Mouse (Mus musculus): ENCODE results near the gene Jph3. TPM values are rescaled to one million over a fixed set of nuclear protein-coding genes. Genes with fewer than 3 reads are reported as not detected.

Gene Jph3
- polyA plus RNA-seq, 1 experiment from 2014 or later = 0.31 TPM

GRCm38 (mm10) chr8:121788786-121789185, 59.4 kb downstream of the Jph3 start:
- Histone ChIP-seq H3K36me3 (no peaks in the 10 kb centered on the region), H3K9me3 (replicated peaks) (no peaks in the 10 kb centered on the region), H3K27ac (ENCODE audit: poor library complexity, severe bottlenecking) (no peak overlapping the region), H3K27me3 (replicated peaks) (no peaks in the 10 kb centered on the region), H3K9ac (no peak overlapping the region), H3K4me2 (no peak overlapping the region), H3K4me3 (no peak overlapping the region), H3K4me1 (replicated peaks) (peaks cover 50% of the 10 kb centered on the region)
- ATAC-seq (ENCODE audit: insufficient number of reproducible peaks, low FRiP score) = no peak
- 67% methylated on average over 8 of the region's 8 CpGs for WGBS

DNA sequence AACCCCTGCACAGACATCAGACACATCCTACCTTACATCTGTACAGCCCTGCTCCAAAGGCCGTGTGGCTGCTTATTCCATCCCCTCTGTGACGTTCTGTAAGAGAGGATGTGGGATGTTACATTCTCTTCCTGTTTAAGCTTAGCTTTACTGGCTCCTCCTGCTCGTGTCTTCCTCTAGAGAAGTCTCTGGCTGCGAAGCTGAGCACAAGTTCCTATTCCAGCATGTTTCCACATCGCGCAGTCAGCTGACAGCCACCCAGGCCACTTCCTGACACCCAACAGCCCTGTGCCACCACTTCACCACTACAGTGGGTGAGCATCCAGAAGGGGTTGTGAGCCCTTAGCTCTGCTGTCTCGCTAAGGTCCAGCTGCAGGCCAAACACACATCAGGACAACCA, 62.7 kb downstream of the Jph3 start:
- no peak for ATAC-seq (ENCODE audit: insufficient number of reproducible peaks, low FRiP score)
- H3K9me3 ChIP-seq (replicated peaks) = no peaks in the 10 kb centered on the region
- H3K36me3 ChIP-seq = peaks cover 27% of the 10 kb centered on the region
- no peaks in the 10 kb centered on the region for H3K27me3 ChIP-seq (replicated peaks)
- no peak overlapping the region for H3K9ac ChIP-seq
- H3K27ac ChIP-seq (ENCODE audit: poor library complexity, severe bottlenecking) = no peak overlapping the region; the same call in 1 of the 2 replicates
- 61% methylated on average over 7 of the region's 7 CpGs for WGBS
- no peak overlapping the region for H3K4me2 ChIP-seq
- peaks cover 27% of the 10 kb centered on the region for H3K4me1 ChIP-seq (replicated peaks)
- H3K4me3 ChIP-seq = no peak overlapping the region

- H3K4me2 ChIP-seq = no peak overlapping the region
- no peaks in the 10 kb centered on the region for H3K27me3 ChIP-seq (replicated peaks)
- H3K4me3 ChIP-seq = no peak overlapping the region
- no peak overlapping the region; the same call in 1 of the 2 replicates for H3K27ac ChIP-seq (ENCODE audit: poor library complexity, severe bottlenecking)
- H3K9me3 ChIP-seq (replicated peaks) = no peaks in the 10 kb centered on the region
- H3K36me3 ChIP-seq = peaks cover 32% of the 10 kb centered on the region
- ATAC-seq (ENCODE audit: insufficient number of reproducible peaks, low FRiP score) = no peak
- no peak overlapping the region for H3K9ac ChIP-seq
- peaks cover 27% of the 10 kb centered on the region for H3K4me1 ChIP-seq (replicated peaks)
- WGBS = 59% methylated on average over 4 of the region's 4 CpGs
Observed at GRCm38 (mm10) chr8:121792627-121793026, 63.2 kb downstream of the Jph3 start.

DNA sequence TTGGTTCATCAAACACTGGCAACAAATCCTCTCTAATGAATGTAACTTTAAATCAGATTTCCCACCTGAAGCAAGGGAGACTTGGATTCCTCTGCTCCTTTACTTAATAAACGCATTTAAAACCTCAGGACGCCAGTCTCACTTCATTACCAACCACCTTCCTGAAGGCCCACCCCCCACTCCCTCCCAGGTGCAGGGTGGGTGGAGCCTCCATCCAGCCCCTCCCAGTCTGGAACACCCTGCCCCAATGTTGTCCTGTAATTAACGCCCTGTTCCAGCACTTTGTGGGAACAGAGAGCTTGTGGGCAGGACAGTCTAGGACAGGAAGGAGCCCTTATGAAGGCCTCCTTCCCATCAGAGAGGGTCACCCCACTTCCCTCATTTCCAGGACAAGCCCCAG, 64.7 kb downstream of the Jph3 start:
- Histone ChIP-seq H3K4me1 (replicated peaks) (peaks cover 42% of the 10 kb centered on the region), H3K9ac (no peak overlapping the region), H3K27ac (ENCODE audit: poor library complexity, severe bottlenecking) (no peak overlapping the region), H3K9me3 (replicated peaks) (no peaks in the 10 kb centered on the region), H3K4me2 (no peak overlapping the region), H3K36me3 (peaks cover 40% of the 10 kb centered on the region), H3K27me3 (replicated peaks) (no peaks in the 10 kb centered on the region), H3K4me3 (no peak overlapping the region)
- WGBS = 50% methylated on average over 3 of the region's 3 CpGs
- ATAC-seq (ENCODE audit: insufficient number of reproducible peaks, low FRiP score) = no peak

DNA sequence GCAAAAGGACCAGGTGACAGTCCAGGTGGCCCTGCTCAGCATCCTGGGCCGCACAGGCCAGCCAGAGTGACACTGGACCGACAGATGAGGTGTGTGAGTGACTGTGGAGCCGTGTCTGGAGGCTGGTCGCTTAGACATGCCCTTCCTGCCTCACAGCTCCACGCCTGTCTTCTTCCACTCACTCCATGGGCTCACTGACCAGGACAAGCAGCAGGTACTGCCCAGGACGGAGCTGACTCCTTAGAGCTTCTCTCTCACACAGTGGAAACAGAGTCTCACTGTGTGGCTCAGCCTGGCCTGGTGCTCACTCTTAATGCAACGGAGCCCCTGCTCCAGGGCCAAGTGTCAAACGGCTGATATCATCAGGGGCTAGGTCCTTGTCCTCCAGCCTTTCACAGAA, 66.0 kb downstream of the Jph3 start:
- no peak overlapping the region for H3K4me2 ChIP-seq
- H3K27ac ChIP-seq (ENCODE audit: poor library complexity, severe bottlenecking) = no peak overlapping the region
- H3K4me1 ChIP-seq (replicated peaks) = peaks cover 54% of the 10 kb centered on the region
- H3K27me3 ChIP-seq (replicated peaks) = no peaks in the 10 kb centered on the region
- ATAC-seq (ENCODE audit: insufficient number of reproducible peaks, low FRiP score) = no peak
- WGBS = 88% methylated on average over 8 of the region's 8 CpGs
- no peak overlapping the region for H3K4me3 ChIP-seq
- no peak overlapping the region for H3K9ac ChIP-seq
- H3K36me3 ChIP-seq = peaks cover 49% of the 10 kb centered on the region
- H3K9me3 ChIP-seq (replicated peaks) = no peaks in the 10 kb centered on the region

- no peaks in the 10 kb centered on the region for H3K27me3 ChIP-seq (replicated peaks)
- peaks cover 57% of the 10 kb centered on the region for H3K36me3 ChIP-seq
- no peak for ATAC-seq (ENCODE audit: insufficient number of reproducible peaks, low FRiP score)
- no peak overlapping the region for H3K4me3 ChIP-seq
- H3K4me1 ChIP-seq (replicated peaks) = peaks cover 63% of the 10 kb centered on the region
- H3K27ac ChIP-seq (ENCODE audit: poor library complexity, severe bottlenecking) = no peak overlapping the region
- WGBS = 87% methylated on average over 11 of the region's 11 CpGs
- no peak overlapping the region for H3K4me2 ChIP-seq
- no peak overlapping the region for H3K9ac ChIP-seq
- no peaks in the 10 kb centered on the region for H3K9me3 ChIP-seq (replicated peaks)
Observed at GRCm38 (mm10) chr8:121796406-121796805, 67.0 kb downstream of the Jph3 start.

DNA sequence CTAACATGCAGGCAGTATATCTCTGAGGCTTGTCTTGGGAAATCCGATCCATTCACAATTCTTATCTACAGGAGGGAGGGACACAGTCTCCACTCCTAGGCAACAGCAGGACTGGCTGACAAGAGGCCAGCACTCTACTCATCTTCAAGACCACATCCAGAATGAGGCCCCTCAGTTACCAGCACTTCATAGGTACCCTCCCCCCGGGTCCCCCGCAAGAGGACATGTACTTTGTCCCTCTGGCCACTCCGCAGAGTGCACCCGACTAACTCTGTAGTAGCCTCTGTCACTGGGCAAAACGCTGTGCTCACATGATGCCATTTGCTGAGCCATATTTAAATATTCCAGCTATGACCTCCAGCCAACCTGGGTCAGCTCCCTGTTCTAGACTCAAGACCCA, 69.0 kb downstream of the Jph3 start:
- no peak overlapping the region for H3K4me3 ChIP-seq
- peaks cover 67% of the 10 kb centered on the region for H3K36me3 ChIP-seq
- WGBS = 39% methylated on average over 6 of the region's 6 CpGs
- peak; percentile 24; the same call in 1 of the 2 replicates for ATAC-seq (ENCODE audit: insufficient number of reproducible peaks, low FRiP score)
- peaks cover 49% of the 10 kb centered on the region for H3K4me1 ChIP-seq (replicated peaks)
- H3K9me3 ChIP-seq (replicated peaks) = no peaks in the 10 kb centered on the region
- H3K9ac ChIP-seq = no peak overlapping the region
- H3K27me3 ChIP-seq (replicated peaks) = no peaks in the 10 kb centered on the region
- H3K27ac ChIP-seq (ENCODE audit: poor library complexity, severe bottlenecking) = peak overlapping the region; percentile 57
- H3K4me2 ChIP-seq = no peak overlapping the region; the same call in 1 of the 2 replicates

DNA sequence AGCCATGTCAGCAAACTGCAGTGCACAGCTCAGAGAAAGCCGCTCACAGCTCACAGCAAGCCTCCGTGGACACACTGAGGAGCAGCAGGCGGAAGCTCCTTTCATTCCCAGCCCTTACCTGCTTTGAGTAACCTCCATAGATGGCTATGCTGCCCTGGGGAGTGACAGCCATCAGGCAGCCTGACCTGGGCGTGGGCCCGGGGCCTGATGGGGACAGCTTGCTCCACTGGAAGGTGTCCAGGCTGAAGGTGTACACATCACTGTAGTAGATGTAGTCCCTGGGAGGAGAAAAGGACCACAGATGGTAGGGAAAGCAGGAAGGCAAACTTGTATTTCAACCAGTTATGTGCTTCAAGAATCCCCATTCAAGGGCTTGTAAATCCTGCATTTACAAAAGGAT, 75.4 kb downstream of the Jph3 start:
- H3K4me1 ChIP-seq (replicated peaks) = peaks cover 36% of the 10 kb centered on the region
- 95% methylated on average over 5 of the region's 5 CpGs for WGBS
- H3K9ac ChIP-seq = no peak overlapping the region
- H3K9me3 ChIP-seq (replicated peaks) = no peaks in the 10 kb centered on the region
- no peak overlapping the region for H3K4me2 ChIP-seq
- H3K27ac ChIP-seq (ENCODE audit: poor library complexity, severe bottlenecking) = no peak overlapping the region
- H3K4me3 ChIP-seq = no peak overlapping the region
- peaks cover 58% of the 10 kb centered on the region for H3K36me3 ChIP-seq
- no peaks in the 10 kb centered on the region for H3K27me3 ChIP-seq (replicated peaks)
- ATAC-seq (ENCODE audit: insufficient number of reproducible peaks, low FRiP score) = no peak

- Histone ChIP-seq H3K4me1 (replicated peaks) (peaks cover 24% of the 10 kb centered on the region), H3K9ac (no peak overlapping the region), H3K36me3 (peaks cover 53% of the 10 kb centered on the region), H3K4me3 (no peak overlapping the region), H3K27me3 (replicated peaks) (no peaks in the 10 kb centered on the region), H3K4me2 (no peak overlapping the region), H3K9me3 (replicated peaks) (no peaks in the 10 kb centered on the region), H3K27ac (ENCODE audit: poor library complexity, severe bottlenecking) (no peak overlapping the region)
- ATAC-seq (ENCODE audit: insufficient number of reproducible peaks, low FRiP score) = no peak
- 87% methylated on average over 13 of the region's 13 CpGs for WGBS
Observed at GRCm38 (mm10) chr8:121806126-121806525, 76.7 kb downstream of the Jph3 start.

DNA sequence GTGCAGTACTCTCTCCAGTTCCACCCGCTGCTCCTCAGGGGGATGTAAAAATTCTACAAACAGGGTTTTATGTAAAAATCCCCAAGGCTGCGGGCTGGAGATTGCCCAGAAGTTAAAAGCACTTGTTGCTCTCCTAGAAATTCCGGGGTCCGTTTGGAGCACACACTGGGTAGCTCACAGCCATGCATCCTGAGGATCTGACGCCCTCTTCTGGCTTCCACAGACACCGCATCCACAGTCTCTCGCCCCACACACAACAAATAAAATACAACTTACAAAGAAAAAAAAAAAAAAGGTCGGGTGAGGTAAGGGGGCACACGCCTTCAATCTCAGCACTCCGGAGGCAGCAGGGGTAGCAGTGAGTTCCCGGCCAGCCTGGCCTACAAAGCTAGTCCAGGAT, 78.6 kb downstream of the Jph3 start:
- Histone ChIP-seq H3K36me3 (peaks cover 59% of the 10 kb centered on the region), H3K9me3 (replicated peaks) (no peaks in the 10 kb centered on the region), H3K27me3 (replicated peaks) (no peaks in the 10 kb centered on the region), H3K9ac (no peak overlapping the region), H3K4me1 (replicated peaks) (peaks cover 19% of the 10 kb centered on the region; the same call in 1 of the 2 replicates), H3K4me3 (no peak overlapping the region), H3K27ac (ENCODE audit: poor library complexity, severe bottlenecking) (no peak overlapping the region), H3K4me2 (no peak overlapping the region)
- 75% methylated on average over 11 of the region's 11 CpGs for WGBS
- ATAC-seq (ENCODE audit: insufficient number of reproducible peaks, low FRiP score) = no peak

DNA sequence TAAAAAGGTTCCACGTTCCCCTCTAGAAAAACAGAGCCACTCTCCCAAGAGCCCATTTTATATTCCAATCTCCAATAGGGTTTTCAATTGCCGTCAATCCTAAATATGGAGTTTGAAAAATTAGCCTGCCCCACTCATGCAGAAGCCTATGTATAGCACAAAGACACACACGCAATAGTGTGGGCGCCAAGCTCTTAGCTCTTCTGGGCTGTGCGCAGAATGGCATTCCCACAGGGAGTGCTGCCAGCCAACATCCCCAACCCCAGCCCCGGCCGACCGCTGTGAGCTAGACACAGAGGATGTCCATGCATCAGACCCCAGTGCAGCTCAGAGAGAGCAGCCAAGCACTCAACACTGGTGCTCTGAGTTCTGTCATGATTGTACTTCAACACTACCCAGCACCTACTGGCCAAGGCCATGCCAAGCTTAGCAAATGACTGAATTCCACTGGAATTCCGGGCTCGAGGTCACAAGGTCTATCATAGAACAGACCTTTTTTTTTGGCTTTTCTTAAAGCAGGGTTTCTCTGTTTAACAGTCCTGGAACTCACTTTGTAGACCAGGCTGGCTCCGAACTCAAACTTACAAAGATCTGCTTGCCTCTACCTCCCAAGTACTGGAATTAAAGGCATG, 80.2 kb downstream of the Jph3 start:
- H3K36me3 ChIP-seq = peaks cover 58% of the 10 kb centered on the region

DNA sequence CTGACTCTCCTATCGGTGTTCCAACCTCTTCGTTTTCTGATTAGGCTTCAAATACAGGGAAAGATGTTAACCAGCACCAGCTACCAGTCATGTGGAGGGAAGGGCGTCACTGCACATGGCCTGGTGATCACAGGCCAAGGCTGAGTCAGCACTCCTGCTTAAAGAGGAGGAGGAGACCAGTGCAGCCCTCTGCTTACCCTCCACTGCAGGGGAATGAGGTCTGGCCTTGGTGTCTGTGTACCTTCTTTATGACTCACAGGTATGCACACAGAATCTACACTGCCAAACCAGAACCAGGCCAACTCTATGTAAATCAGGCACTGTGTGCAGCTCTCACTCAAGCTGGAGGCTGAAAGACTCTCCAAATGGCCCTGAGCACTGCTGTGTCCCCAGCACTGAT, 82.1 kb downstream of the Jph3 start:
- Histone ChIP-seq H3K27me3 (replicated peaks) (no peaks in the 10 kb centered on the region), H3K4me1 (replicated peaks) (peaks cover 19% of the 10 kb centered on the region; the same call in 1 of the 2 replicates), H3K36me3 (peaks cover 48% of the 10 kb centered on the region), H3K4me3 (no peak overlapping the region), H3K27ac (ENCODE audit: poor library complexity, severe bottlenecking) (no peak overlapping the region), H3K4me2 (no peak overlapping the region), H3K9ac (no peak overlapping the region), H3K9me3 (replicated peaks) (no peaks in the 10 kb centered on the region)
- ATAC-seq (ENCODE audit: insufficient number of reproducible peaks, low FRiP score) = no peak
- WGBS = 83% methylated on average over 3 of the region's 3 CpGs

More for the DNA sequence above, 80.2 kb downstream of the Jph3 start:
- Histone ChIP-seq H3K9me3 (replicated peaks) (no peaks in the 10 kb centered on the region), H3K9ac (no peak overlapping the region), H3K27me3 (replicated peaks) (no peaks in the 10 kb centered on the region), H3K4me3 (no peak overlapping the region), H3K27ac (ENCODE audit: poor library complexity, severe bottlenecking) (no peak overlapping the region), H3K4me2 (no peak overlapping the region), H3K4me1 (replicated peaks) (peaks cover 19% of the 10 kb centered on the region; the same call in 1 of the 2 replicates)
- no peak for ATAC-seq (ENCODE audit: insufficient number of reproducible peaks, low FRiP score)
- WGBS = 78% methylated on average over 11 of the region's 11 CpGs
